Mouse (Mus musculus): ENCODE measurements at regions not wholly inside any gene's neighbourhood (a gene's known extent, or its start where the extent isn't known, plus 50 kb on each side); places are given as distances from the start of the nearest gene placed in this dataset.

GRCm38 (mm10) chr11:112850532-112851272 is 68.7 kb downstream of the Sox9 start:
- TF ChIP-seq CTCF (IDR thresholded peaks at IDR 0.05): no peak
- TF ChIP-seq EP300 (IDR thresholded peaks at IDR 0.05; ENCODE audit: insufficient read depth, low read depth, low read length): peak; percentile 53; the same call in 1 of the 2 replicates
